Comparison of ENCODE assay signal across 9 mouse cellular contexts in the genomic region with DNA sequence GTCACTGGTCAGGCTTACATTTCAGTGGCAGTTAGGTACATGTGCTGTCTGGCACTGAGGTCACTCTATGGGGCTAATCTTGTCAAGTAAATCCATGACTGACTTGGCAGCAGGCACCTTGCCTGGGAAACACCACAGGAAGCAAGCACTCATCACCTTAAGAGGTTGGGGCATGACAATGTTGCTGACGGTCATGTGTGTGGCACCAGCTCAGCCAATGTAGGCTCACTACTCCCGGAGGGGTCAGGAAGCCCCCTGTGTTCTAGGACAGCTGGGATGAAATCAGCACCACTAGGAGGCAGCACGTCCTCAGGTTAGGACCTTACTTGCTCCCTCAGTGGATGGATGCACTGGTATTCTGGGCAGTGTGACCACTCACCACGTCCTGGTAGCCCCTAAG. TPM values are rescaled to one million over a fixed set of nuclear protein-coding genes. Genes with fewer than 3 reads are reported as not detected.
DNase-seq lines count a peak whose midpoint lies in the region; ATAC-seq lines count a peak whose summit lies in the region.
"Had no signal": no experiment of that assay in that cellular context is flagged by ENCODE, and none has a peak within 500 bp of the region (broad histone marks: within the 10 kb centered on the region; RNA-seq: fewer than 3 reads in every experiment).

No protein-coding gene starts in this region.

- H3K4me3 ChIP-seq in heart, embryonic 11.5 days (ENCODE audit: low read depth, low read length): no peak overlapping the region

- H3K27me3 ChIP-seq in heart, embryonic 11.5 days (ENCODE audit: control insufficient read depth, insufficient read depth, low read length): no peaks in the 10 kb centered on the region

- H3K27ac ChIP-seq in heart, embryonic 11.5 days (ENCODE audit: low read depth, low read length): no peak overlapping the region

- peaks cover 17% of the 10 kb centered on the region for H3K4me1 ChIP-seq in heart, embryonic 11.5 days (ENCODE audit: control insufficient read depth, insufficient read depth, low read length)

- DNase-seq in heart, adult 8-10 months (ENCODE audit: low spot score): peak; percentile 53
- DNase-seq in 3134 (ENCODE audit: extremely low read depth, insufficient read length, low spot score) (peak; percentile 57), MN1 (ENCODE audit: low spot score) (peak; percentile 51)
- DNase-seq in kidney, adult 9 months: peak; percentile 53
- DNase-seq in cerebellum, postnatal 25 days: no peak
- no peak for DNase-seq in ovary, adult 18-20 months (ENCODE audit: low spot score)

- no peaks in the 10 kb centered on the region for H3K9me3 ChIP-seq in heart, embryonic 11.5 days (replicated peaks; ENCODE audit: control insufficient read depth, low read length)

- no peak overlapping the region for H3K4me2 ChIP-seq in heart, embryonic 11.5 days

- WGBS in heart, embryonic 11.5 days (ENCODE audit: insufficient replicate concordance): 29% methylated on average over 4 of the region's 4 CpGs

- H3K9ac ChIP-seq in heart, embryonic 11.5 days (ENCODE audit: low read depth, low read length): no peak overlapping the region

- peaks cover 12% of the 10 kb centered on the region for H3K36me3 ChIP-seq in heart, embryonic 11.5 days (ENCODE audit: control insufficient read depth, insufficient read depth, low read length)

- ATAC-seq in heart, embryonic 11.5 days (replicated peaks; ENCODE audit: insufficient number of reproducible peaks, low FRiP score, low TSS enrichment): no peak
- ATAC-seq in frontal cortex, adult (ENCODE audit: low TSS enrichment): no peak

RNA-seq across cellular contexts. Expression of a gene that starts 7.6 kb away (rescaled TPM):
- 10 to 100 TPM; 37.5 to 41.0 (median 38.5) TPM for total RNA-seq in heart, adult 8-10 months (2022)
- 157 and 168 TPM in 2 replicates for polyA plus RNA-seq in heart, embryonic 11.5 days (2014; fragmentation: Nextera tagmentation; extraction: Ambion mirVana)

RNA-seq across cellular contexts. Expression of a gene that starts 9.0 kb away (rescaled TPM):
- total RNA-seq in heart, adult 8-10 months (2022): under 1 TPM in 1 of 4 experiments, not detected in 3; 0.34 TPM
- not detected in 2 replicates for polyA plus RNA-seq in heart, embryonic 11.5 days (2014; fragmentation: Nextera tagmentation; extraction: Ambion mirVana)
- polyA plus RNA-seq: spleen, adult 2 months had no signal

RNA-seq across cellular contexts. Expression of a gene that starts 11.4 kb away (rescaled TPM):
- 1 to 10 TPM in 1 of 4 experiments, under 1 TPM in 3; 0.69 to 1.0 (median 0.78) TPM for total RNA-seq in heart, adult 8-10 months (2022)
- polyA plus RNA-seq in heart, embryonic 11.5 days (2014; fragmentation: Nextera tagmentation; extraction: Ambion mirVana): 1.5 and 1.8 TPM in 2 replicates

RNA-seq across cellular contexts. Expression of a gene that starts 31.1 kb away (rescaled TPM):
- 100 to 1,000 TPM; 217 to 256 (median 229) TPM for total RNA-seq in heart, adult 8-10 months (2022)
- polyA plus RNA-seq in heart, embryonic 11.5 days (2014; fragmentation: Nextera tagmentation; extraction: Ambion mirVana): 506 and 569 TPM in 2 replicates

RNA-seq across cellular contexts. Expression of a gene that starts 39.5 kb away (rescaled TPM):
- total RNA-seq in heart, adult 8-10 months (2022): 100 to 1,000 TPM; 130 to 152 (median 141) TPM
- 468 and 477 TPM in 2 replicates for polyA plus RNA-seq in heart, embryonic 11.5 days (2014; fragmentation: Nextera tagmentation; extraction: Ambion mirVana)

Comparison
In these comparisons a context has a peak if more than half of its experiments do, and no peak if none do; other contexts are left out.
1. DNase-seq: peak in heart, adult 8-10 months (single experiment), 3134 (single experiment), MN1 (single experiment) and kidney, adult 9 months (single experiment); none in cerebellum, postnatal 25 days (0 of 2) and ovary, adult 18-20 months (single experiment).